18 mouse cellular contexts compared by ENCODE assay signal in genomic region chr11:44425006-44425405, GRCm38 (mm10). TPM values are rescaled to one million over a fixed set of nuclear protein-coding genes. Genes with fewer than 3 reads are reported as not detected.
"Had no signal": no experiment of that assay in that cellular context is flagged by ENCODE, and none has a peak within 500 bp of the region (broad histone marks: within the 10 kb centered on the region; RNA-seq: fewer than 3 reads in every experiment).

No protein-coding gene starts in this region.

- DNase-seq: kidney, postnatal 25 days; lung, adult 2 months; lung, postnatal 36 days; right cerebral cortex, adult 18-20 months; right cerebral cortex, postnatal 25 days; thymus, postnatal 4 days had no signal

RNA-seq across cellular contexts. Expression of gene Il12b, which starts 25.1 kb away (rescaled TPM):
- total RNA-seq: layer of hippocampus, postnatal 25 days; left cerebral cortex, adult 2 months; left cerebral cortex, postnatal 14 days; megakaryocyte progenitor cell, adult 5-6 weeks; midbrain, postnatal 0 days had no signal
- polyA plus RNA-seq: limb, embryonic 10.5 days; liver, embryonic 11.5 days; liver, embryonic 15.5 days; midbrain, embryonic 13.5 days; midbrain, postnatal 0 days; neural tube, embryonic 14.5 days; small intestine, adult 2 months; stomach, postnatal 0 days had no signal
